Mouse (Mus musculus): Measurements from ENCODE around the gene Hoxb9. TPM values are rescaled to one million over a fixed set of nuclear protein-coding genes. Genes with fewer than 3 reads are reported as not detected.

The Hoxb9 gene
- total and polyA plus RNA-seq, 3 experiments, result not detected

GRCm38 (mm10) chr11:96254221-96254620 is 17.0 kb upstream of the Hoxb9 start:
- Histone ChIP-seq H3K4me2 (ENCODE audit: insufficient read depth, low read depth, poor library complexity, severe bottlenecking) (peak overlapping the region; percentile 19; the same call in 1 of the 2 replicates), H3K9ac (ENCODE audit: insufficient read depth, low read depth) (no peak overlapping the region), H3K4me1 (ENCODE audit: control insufficient read depth in 1 of 2, insufficient read depth in 2 of 2) (peaks cover 7 to 14% of the 10 kb centered on the region in 2 experiments; a peak in 3 of 4 replicates), H3K36me3 (replicated peaks in 1 of 2; ENCODE audit: control insufficient read depth in 1 of 2, insufficient read depth in 1 of 2, low read length in 1 of 2) (no peaks in the 10 kb centered on the region), H3K9me3 (replicated peaks; ENCODE audit: low read length) (no peaks in the 10 kb centered on the region), H3K4me3 (replicated peaks in 1 of 3; ENCODE audit: low read depth in 2 of 3, low read length in 2 of 3, poor library complexity in 1 of 3) (no peak overlapping the region), H3K27ac (ENCODE audit: insufficient read depth, low read depth) (no peak overlapping the region), H3K27me3 (replicated peaks) (peaks cover 96% of the 10 kb centered on the region), H3K79me2 (replicated peaks; ENCODE audit: control insufficient read depth, extremely low read depth, insufficient read depth, poor library complexity, severe bottlenecking) (no peaks in the 10 kb centered on the region)
- dilution Hi-C loops (cut with MboI; ENCODE audit: extremely low pct_ligation_motif_present, extremely low pct_unique_long_range_greater_than_20kb, low sequenced_read_pairs), result no loop called here
- in situ Hi-C loops (cut with MboI; ENCODE audit: low pct_ligation_motif_present, low pct_unique_long_range_greater_than_20kb, low sequenced_read_pairs), result no loop called here
- TF ChIP-seq MAZ (IDR thresholded peaks at IDR 0.05; ENCODE audit: low read depth, low read length) (no peak), MYC (IDR thresholded peaks at IDR 0.05; ENCODE audit: low read depth, low read length) (no peak), POLR2A (IDR thresholded peaks at IDR 0.05; ENCODE audit: low read depth, low read length) (no peak), ETS1 (conservative IDR thresholded peaks at IDR 0.05; ENCODE audit: low read depth, low read length) (no peak), RAD21 (IDR thresholded peaks at IDR 0.05; ENCODE audit: low read depth, low read length) (no peak), TBP (conservative IDR thresholded peaks at IDR 0.05; ENCODE audit: low read depth, low read length) (no peak), POLR2AphosphoS2 (IDR thresholded peaks at IDR 0.05; ENCODE audit: low read depth, low read length) (no peak), JUND (conservative IDR thresholded peaks at IDR 0.05; ENCODE audit: low read depth, low read length) (no peak), EP300 (IDR thresholded peaks at IDR 0.05; ENCODE audit: low read length) (no peak), NELFE (IDR thresholded peaks at IDR 0.05; ENCODE audit: low read depth, low read length) (no peak), SIN3A (IDR thresholded peaks at IDR 0.05; ENCODE audit: low read length) (no peak), MAFK (IDR thresholded peaks at IDR 0.05; ENCODE audit: insufficient replicate concordance, low read length) (no peak), ZC3H11A (IDR thresholded peaks at IDR 0.05; ENCODE audit: low read depth, low read length) (no peak), ZNF384 (IDR thresholded peaks at IDR 0.05; ENCODE audit: low read depth, low read length) (no peak), USF2 (conservative IDR thresholded peaks at IDR 0.05; ENCODE audit: low read depth, low read length) (no peak), CHD1 (IDR thresholded peaks at IDR 0.05; ENCODE audit: low read depth, low read length) (no peak), ZMIZ1 (IDR thresholded peaks at IDR 0.05; ENCODE audit: low read depth, low read length) (no peak), NRF1 (IDR thresholded peaks at IDR 0.05; ENCODE audit: low read depth, low read length) (no peak)
- no peak for DNase-seq (ENCODE audit: extremely low read depth)

- dilution Hi-C loops (cut with MboI; ENCODE audit: extremely low pct_ligation_motif_present, extremely low pct_unique_long_range_greater_than_20kb, low sequenced_read_pairs) (no loop called here), in situ Hi-C loops (cut with MboI; ENCODE audit: low pct_ligation_motif_present, low pct_unique_long_range_greater_than_20kb, low sequenced_read_pairs) (no loop called here)
- H3K9ac ChIP-seq (ENCODE audit: insufficient read depth, low read depth), result no peak overlapping the region
- H3K4me1 ChIP-seq (ENCODE audit: control insufficient read depth in 1 of 2, insufficient read depth in 2 of 2), result peaks cover 7 to 14% of the 10 kb centered on the region in 2 experiments; a peak in 3 of 4 replicates
- TF ChIP-seq NELFE (IDR thresholded peaks at IDR 0.05; ENCODE audit: low read depth, low read length) (no peak), MEF2A (IDR thresholded peaks at IDR 0.05; ENCODE audit: borderline replicate concordance, low read depth, low read length) (no peak), ZKSCAN1 (IDR thresholded peaks at IDR 0.05; ENCODE audit: borderline replicate concordance, low read depth, low read length) (no peak), MAX (IDR thresholded peaks at IDR 0.05; ENCODE audit: low read length) (no peak), CHD1 (IDR thresholded peaks at IDR 0.05; ENCODE audit: low read depth, low read length) (no peak), SMC3 (IDR thresholded peaks at IDR 0.05; ENCODE audit: low read depth, low read length) (no peak), RAD21 (IDR thresholded peaks at IDR 0.05; ENCODE audit: low read depth, low read length) (no peak)
- H3K9me3 ChIP-seq (replicated peaks; ENCODE audit: low read length), result no peaks in the 10 kb centered on the region
- H3K4me3 ChIP-seq (replicated peaks in 1 of 3; ENCODE audit: low read depth in 2 of 3, low read length in 2 of 3, poor library complexity in 1 of 3), result no peak overlapping the region
- H3K4me2 ChIP-seq (ENCODE audit: insufficient read depth, low read depth, poor library complexity, severe bottlenecking), result no peak overlapping the region
- H3K36me3 ChIP-seq (replicated peaks in 1 of 2; ENCODE audit: control insufficient read depth in 1 of 2, insufficient read depth in 1 of 2, low read length in 1 of 2), result no peaks in the 10 kb centered on the region
- no peak for DNase-seq (ENCODE audit: extremely low read depth)
- no peaks in the 10 kb centered on the region for H3K79me2 ChIP-seq (replicated peaks; ENCODE audit: control insufficient read depth, extremely low read depth, insufficient read depth, poor library complexity, severe bottlenecking)
- H3K27ac ChIP-seq (ENCODE audit: insufficient read depth, low read depth), result no peak overlapping the region
- peaks cover 92% of the 10 kb centered on the region for H3K27me3 ChIP-seq (replicated peaks)
Observed at GRCm38 (mm10) chr11:96255111-96255995, 15.9 kb upstream of the Hoxb9 start.
